Mouse (Mus musculus): ENCODE results near the gene Fkbp1b. TPM values are rescaled to one million over a fixed set of nuclear protein-coding genes. Genes with fewer than 3 reads are reported as not detected.

Fkbp1b gene
- polyA plus RNA-seq, 1 experiment from 2014 or later = 30.7 TPM

GRCm38 (mm10) chr12:4863654-4864337, 22.4 kb upstream of the Fkbp1b start:
- Histone ChIP-seq H3K9ac (replicated peaks; ENCODE audit: low read length) (no peak overlapping the region), H3K4me3 (replicated peaks; ENCODE audit: low read depth, low read length) (no peak overlapping the region), H3K27ac (replicated peaks; ENCODE audit: low read depth, low read length) (no peak overlapping the region), H3K4me2 (ENCODE audit: low read length) (no peak overlapping the region), H3K36me3 (ENCODE audit: control insufficient read depth, insufficient read depth, low read length) (no peaks in the 10 kb centered on the region), H3K4me1 (ENCODE audit: control insufficient read depth, insufficient read depth, low read length) (no peaks in the 10 kb centered on the region), H3K27me3 (ENCODE audit: control insufficient read depth, insufficient read depth, low read length) (no peaks in the 10 kb centered on the region), H3K9me3 (ENCODE audit: control insufficient read depth, low read length) (no peaks in the 10 kb centered on the region)
- 82% methylated on average over 4 of the region's 4 CpGs for WGBS
- ATAC-seq (ENCODE audit: low FRiP score, low TSS enrichment) (no peak), DNase-seq (peak; percentile 37)

GRCm38 (mm10) chr12:4862672-4863071, 21.3 kb upstream of the Fkbp1b start:
- DNase-seq (no peak), ATAC-seq (ENCODE audit: low FRiP score, low TSS enrichment) (no peak)
- H3K36me3 ChIP-seq (ENCODE audit: control insufficient read depth, insufficient read depth, low read length) = no peaks in the 10 kb centered on the region
- no peaks in the 10 kb centered on the region for H3K9me3 ChIP-seq (ENCODE audit: control insufficient read depth, low read length)
- H3K4me2 ChIP-seq (ENCODE audit: low read length) = no peak overlapping the region
- H3K9ac ChIP-seq (replicated peaks; ENCODE audit: low read length) = no peak overlapping the region
- H3K4me3 ChIP-seq (replicated peaks; ENCODE audit: low read depth, low read length) = no peak overlapping the region
- no peak overlapping the region for H3K27ac ChIP-seq (replicated peaks; ENCODE audit: low read depth, low read length)
- WGBS = 91% methylated on average over 4 of the region's 4 CpGs
- H3K27me3 ChIP-seq (ENCODE audit: control insufficient read depth, insufficient read depth, low read length) = no peaks in the 10 kb centered on the region
- no peaks in the 10 kb centered on the region for H3K4me1 ChIP-seq (ENCODE audit: control insufficient read depth, insufficient read depth, low read length)

- 36% methylated on average over 11 of the region's 11 CpGs for WGBS
- no peaks in the 10 kb centered on the region for H3K27me3 ChIP-seq (ENCODE audit: control insufficient read depth, insufficient read depth, low read length)
- no peak overlapping the region for H3K9ac ChIP-seq (replicated peaks; ENCODE audit: low read length)
- H3K36me3 ChIP-seq (ENCODE audit: control insufficient read depth, insufficient read depth, low read length) = peaks cover 10% of the 10 kb centered on the region; the same call in 1 of the 2 replicates
- ATAC-seq (ENCODE audit: low FRiP score, low TSS enrichment) (peak; percentile 69), DNase-seq (peak; percentile 20)
- H3K4me2 ChIP-seq (ENCODE audit: low read length) = no peak overlapping the region
- peak overlapping the region; percentile 26; the same call in 1 of the 2 replicates for H3K27ac ChIP-seq (replicated peaks; ENCODE audit: low read depth, low read length)
- no peaks in the 10 kb centered on the region for H3K9me3 ChIP-seq (ENCODE audit: control insufficient read depth, low read length)
- no peak overlapping the region for H3K4me3 ChIP-seq (replicated peaks; ENCODE audit: low read depth, low read length)
- H3K4me1 ChIP-seq (ENCODE audit: control insufficient read depth, insufficient read depth, low read length) = no peaks in the 10 kb centered on the region
Measured at GRCm38 (mm10) chr12:4859241-4859914, 18.0 kb upstream of the Fkbp1b start.

GRCm38 (mm10) chr12:4856834-4857233, 15.4 kb upstream of the Fkbp1b start:
- no peaks in the 10 kb centered on the region for H3K9me3 ChIP-seq (ENCODE audit: control insufficient read depth, low read length)
- no peaks in the 10 kb centered on the region for H3K27me3 ChIP-seq (ENCODE audit: control insufficient read depth, insufficient read depth, low read length)
- ATAC-seq (ENCODE audit: low FRiP score, low TSS enrichment) (no peak), DNase-seq (no peak)
- H3K27ac ChIP-seq (replicated peaks; ENCODE audit: low read depth, low read length) = no peak overlapping the region
- no peak overlapping the region for H3K9ac ChIP-seq (replicated peaks; ENCODE audit: low read length)
- H3K4me3 ChIP-seq (replicated peaks; ENCODE audit: low read depth, low read length) = no peak overlapping the region
- H3K4me1 ChIP-seq (ENCODE audit: control insufficient read depth, insufficient read depth, low read length) = no peaks in the 10 kb centered on the region
- 96% methylated on average over 2 of the region's 2 CpGs for WGBS
- H3K4me2 ChIP-seq (ENCODE audit: low read length) = no peak overlapping the region
- H3K36me3 ChIP-seq (ENCODE audit: control insufficient read depth, insufficient read depth, low read length) = peaks cover 10% of the 10 kb centered on the region; the same call in 1 of the 2 replicates

GRCm38 (mm10) chr12:4856160-4856559, 14.8 kb upstream of the Fkbp1b start:
- Histone ChIP-seq H3K36me3 (ENCODE audit: control insufficient read depth, insufficient read depth, low read length) (peaks cover 14% of the 10 kb centered on the region; the same call in 1 of the 2 replicates), H3K27ac (replicated peaks; ENCODE audit: low read depth, low read length) (no peak overlapping the region), H3K9ac (replicated peaks; ENCODE audit: low read length) (no peak overlapping the region), H3K4me1 (ENCODE audit: control insufficient read depth, insufficient read depth, low read length) (no peaks in the 10 kb centered on the region), H3K4me3 (replicated peaks; ENCODE audit: low read depth, low read length) (no peak overlapping the region), H3K9me3 (ENCODE audit: control insufficient read depth, low read length) (no peaks in the 10 kb centered on the region), H3K4me2 (ENCODE audit: low read length) (no peak overlapping the region), H3K27me3 (ENCODE audit: control insufficient read depth, insufficient read depth, low read length) (no peaks in the 10 kb centered on the region)
- DNase-seq (no peak), ATAC-seq (ENCODE audit: low FRiP score, low TSS enrichment) (no peak)
- WGBS = 93% methylated on average over 5 of the region's 5 CpGs

GRCm38 (mm10) chr12:4843741-4844140, 2.4 kb upstream of the Fkbp1b start:
- no peaks in the 10 kb centered on the region for H3K9me3 ChIP-seq (ENCODE audit: control insufficient read depth, low read length)
- WGBS = 0% methylated on average over 12 of the region's 12 CpGs
- no peak overlapping the region; the same call in 1 of the 2 replicates for H3K27ac ChIP-seq (replicated peaks; ENCODE audit: low read depth, low read length)
- peak overlapping the region; percentile 64 for H3K4me3 ChIP-seq (replicated peaks; ENCODE audit: low read depth, low read length)
- H3K4me1 ChIP-seq (ENCODE audit: control insufficient read depth, insufficient read depth, low read length) = peaks cover 14% of the 10 kb centered on the region
- peak; percentile 71 for DNase-seq
- no peaks in the 10 kb centered on the region for H3K36me3 ChIP-seq (ENCODE audit: control insufficient read depth, insufficient read depth, low read length)
- H3K27me3 ChIP-seq (ENCODE audit: control insufficient read depth, insufficient read depth, low read length) = peaks cover 5% of the 10 kb centered on the region; the same call in 1 of the 2 replicates
- H3K9ac ChIP-seq (replicated peaks; ENCODE audit: low read length) = peak overlapping the region; percentile 48
- ATAC-seq (ENCODE audit: low FRiP score, low TSS enrichment) = peak; percentile 38; the same call in 1 of the 2 replicates
- peak overlapping the region; percentile 74 for H3K4me2 ChIP-seq (ENCODE audit: low read length)

GRCm38 (mm10) chr12:4842890-4843597, 1.7 kb upstream of the Fkbp1b start, which contains the start of gene Wdcp:
Gene Wdcp, plus strand, starts transcription at chr12:4843303.
- peak; percentile 90 for ATAC-seq (ENCODE audit: low FRiP score, low TSS enrichment)
- H3K27ac ChIP-seq (replicated peaks; ENCODE audit: low read depth, low read length) = no peak within 1 kb of the TSS; the same call in none of the 2 replicates
- WGBS = under 1% methylated on average over 30 of the region's 30 CpGs

GRCm38 (mm10) chr12:4842456-4842855, 1.1 kb upstream of the Fkbp1b start:
- WGBS = 89% methylated on average over 8 of the region's 8 CpGs
- peak overlapping the region; percentile 85; the same call in 1 of the 2 replicates for H3K4me2 ChIP-seq (ENCODE audit: low read length)
- no peak for ATAC-seq (ENCODE audit: low FRiP score, low TSS enrichment)

More at GRCm38 (mm10) chr12:4842890-4843597, 1.7 kb upstream of the Fkbp1b start, which contains the start of gene Wdcp:
- Histone ChIP-seq H3K4me3 (replicated peaks; ENCODE audit: low read depth, low read length) (peak within 1 kb of the TSS; percentile 64), H3K9me3 (ENCODE audit: control insufficient read depth, low read length) (no peaks in the 10 kb centered on the region), H3K27me3 (ENCODE audit: control insufficient read depth, insufficient read depth, low read length) (peaks cover 5% of the 10 kb centered on the region; the same call in 1 of the 2 replicates), H3K4me2 (ENCODE audit: low read length) (peak within 1 kb of the TSS; percentile 85), H3K4me1 (ENCODE audit: control insufficient read depth, insufficient read depth, low read length) (peaks cover 14% of the 10 kb centered on the region), H3K9ac (replicated peaks; ENCODE audit: low read length) (peak within 1 kb of the TSS; percentile 48), H3K36me3 (ENCODE audit: control insufficient read depth, insufficient read depth, low read length) (no peaks in the 10 kb centered on the region)
- DNase-seq = peak; percentile 95

More at GRCm38 (mm10) chr12:4842456-4842855, 1.1 kb upstream of the Fkbp1b start:
- H3K9me3 ChIP-seq (ENCODE audit: control insufficient read depth, low read length) = no peaks in the 10 kb centered on the region
- no peak overlapping the region for H3K27ac ChIP-seq (replicated peaks; ENCODE audit: low read depth, low read length)
- no peak overlapping the region for H3K9ac ChIP-seq (replicated peaks; ENCODE audit: low read length)
- peaks cover 14% of the 10 kb centered on the region for H3K4me1 ChIP-seq (ENCODE audit: control insufficient read depth, insufficient read depth, low read length)
- H3K27me3 ChIP-seq (ENCODE audit: control insufficient read depth, insufficient read depth, low read length) = peaks cover 5% of the 10 kb centered on the region; the same call in 1 of the 2 replicates
- no peaks in the 10 kb centered on the region for H3K36me3 ChIP-seq (ENCODE audit: control insufficient read depth, insufficient read depth, low read length)
- no peak overlapping the region for H3K4me3 ChIP-seq (replicated peaks; ENCODE audit: low read depth, low read length)
- peak; percentile 4 for DNase-seq

All from midbrain, embryonic 14.5 days (tissue).